Mouse (Mus musculus) hindbrain, embryonic 11.5 days (tissue): ENCODE data around the gene Metap2. TPM values are rescaled to one million over a fixed set of nuclear protein-coding genes. Genes with fewer than 3 reads are reported as not detected.

Experiments
- ATAC-seq: fragments of 200-750 bp; cut with Nextera tagmentation; 2 replicates; pipeline ENCODE4 v1.8.0; 2017; ENCODE audit warnings: mild to moderate bottlenecking, moderate TSS enrichment, moderate library complexity; ENCODE audit not compliant: low FRiP score
- DNase-seq: peaks from one replicate; pipeline ENCODE4 v3.0.0-alpha.2; 2015; ENCODE audit warnings: low spot score
- H3K27ac ChIP-seq: fragments of 300-500 bp; sonication (generic); 2 replicates; pipeline ENCODE4 v1.5.1; 2014; ENCODE audit warnings: mild to moderate bottlenecking, low read depth, low read length
- H3K27me3 ChIP-seq: fragments of 300-500 bp; sonication (generic); 2 replicates; pipeline ENCODE4 v1.6.1; 2014; ENCODE audit warnings: mild to moderate bottlenecking, low read length, moderate library complexity, mixed read lengths; ENCODE audit not compliant: control insufficient read depth, insufficient read depth
- H3K36me3 ChIP-seq: fragments of 300-500 bp; sonication (generic); 2 replicates; pipeline ENCODE4 v1.6.1; 2014; ENCODE audit warnings: mild to moderate bottlenecking, low read length, moderate library complexity, mixed read lengths; ENCODE audit not compliant: control insufficient read depth, insufficient read depth
- H3K4me1 ChIP-seq: fragments of 300-500 bp; sonication (generic); replicated peaks from 2 replicates; pipeline ENCODE4 v1.6.1; 2014; ENCODE audit warnings: low read length, mixed read lengths; ENCODE audit not compliant: control insufficient read depth, insufficient read depth
- H3K4me2 ChIP-seq: fragments of 300-500 bp; sonication (generic); replicated peaks from 2 replicates; pipeline ENCODE4 v1.6.1; 2014; ENCODE audit warnings: mild to moderate bottlenecking, low read depth, low read length
- H3K4me3 ChIP-seq: fragments of 300-500 bp; sonication (generic); 2 replicates; pipeline ENCODE4 v1.5.1; 2014; ENCODE audit warnings: low read depth, low read length
- H3K9ac ChIP-seq: fragments of 300-500 bp; sonication (generic); 2 replicates; pipeline ENCODE4 v1.6.1; 2014; ENCODE audit warnings: low read depth, low read length
- H3K9me3 ChIP-seq: fragments of 300-500 bp; sonication (generic); 2 replicates; pipeline ENCODE4 v1.6.1; 2016; ENCODE audit warnings: low read length; ENCODE audit not compliant: control insufficient read depth
- WGBS: fragments of 180-500 bp; shearing (Covaris S2); extraction: QIAGEN DNeasy Blood & Tissue Kit; methylation state at CpG from one replicate; pipeline ENCODE4 v1.1.7; 2014; 5-methylcytosine and 5-hydroxymethylcytosine counted together
- polyA plus RNA-seq: library from polyadenylated mRNA; unstranded; fragments of >200 nt; fragmentation: Nextera tagmentation; extraction: Ambion mirVana; gene quantifications from 2 replicates; pipeline ENCODE4 v1.2.1, GENCODE M21; 2014

The Metap2 gene
- polyA plus RNA-seq, 1 experiment from 2014 or later: 236 TPM

- Histone ChIP-seq H3K4me1 (peaks cover 4% of the 10 kb centered on the region), H3K4me3 (no peak overlapping the region), H3K9me3 (no peaks in the 10 kb centered on the region), H3K4me2 (no peak overlapping the region), H3K27ac (no peak overlapping the region), H3K27me3 (no peaks in the 10 kb centered on the region), H3K9ac (no peak overlapping the region), H3K36me3 (0 out of 2 replicates have a peak, but pooled peaks cover 4% of the 10 kb centered on the region)
- no peak for DNase-seq
- ATAC-seq: no peak
- 95% methylated on average over 14 of the region's 14 CpGs for WGBS
These were observed 10.9 kb downstream of the Metap2 start for GRCm38 (mm10) chr10:93885839-93886477.

- no peak overlapping the region for H3K9ac ChIP-seq
- 0 out of 2 replicates have a peak, but pooled peaks cover 4% of the 10 kb centered on the region for H3K36me3 ChIP-seq
- H3K27ac ChIP-seq: no peak overlapping the region
- no peaks in the 10 kb centered on the region for H3K27me3 ChIP-seq
- H3K9me3 ChIP-seq: no peaks in the 10 kb centered on the region
- 89% methylated on average over 8 of the region's 8 CpGs for WGBS
- no peak overlapping the region for H3K4me3 ChIP-seq
- H3K4me2 ChIP-seq: no peak overlapping the region
- H3K4me1 ChIP-seq: no peaks in the 10 kb centered on the region; the same call in 1 of the 2 replicates
- DNase-seq: no peak
- no peak for ATAC-seq
These were observed 14.0 kb downstream of the Metap2 start for GRCm38 (mm10) chr10:93882738-93883364.

GRCm38 (mm10) chr10:93881918-93882317 is 15.0 kb downstream of the Metap2 start:
- Histone ChIP-seq H3K27ac (no peak overlapping the region), H3K4me3 (no peak overlapping the region), H3K36me3 (0 out of 2 replicates have a peak, but pooled peaks cover 3% of the 10 kb centered on the region), H3K9ac (no peak overlapping the region), H3K4me1 (no peaks in the 10 kb centered on the region), H3K9me3 (no peaks in the 10 kb centered on the region), H3K4me2 (no peak overlapping the region), H3K27me3 (no peaks in the 10 kb centered on the region)
- ATAC-seq: no peak
- DNase-seq: no peak

GRCm38 (mm10) chr10:93878732-93879131 is 18.2 kb downstream of the Metap2 start:
- H3K4me2 ChIP-seq: no peak overlapping the region
- no peak overlapping the region for H3K4me3 ChIP-seq
- WGBS: 89% methylated on average over 4 of the region's 4 CpGs
- no peak for ATAC-seq
- H3K27me3 ChIP-seq: no peaks in the 10 kb centered on the region
- H3K36me3 ChIP-seq: no peaks in the 10 kb centered on the region; the same call in 1 of the 2 replicates
- H3K9me3 ChIP-seq: no peaks in the 10 kb centered on the region
- no peak overlapping the region for H3K27ac ChIP-seq
- no peaks in the 10 kb centered on the region for H3K4me1 ChIP-seq
- H3K9ac ChIP-seq: no peak overlapping the region
- no peak for DNase-seq

- H3K9ac ChIP-seq: no peak overlapping the region
- peaks cover 3% of the 10 kb centered on the region; the same call in 1 of the 2 replicates for H3K36me3 ChIP-seq
- DNase-seq (no peak), ATAC-seq (no peak)
- H3K27ac ChIP-seq: no peak overlapping the region
- no peaks in the 10 kb centered on the region for H3K27me3 ChIP-seq
- no peak overlapping the region for H3K4me2 ChIP-seq
- no peak overlapping the region for H3K4me3 ChIP-seq
- H3K4me1 ChIP-seq: no peaks in the 10 kb centered on the region
- no peaks in the 10 kb centered on the region for H3K9me3 ChIP-seq
- 94% methylated on average over 1 of the region's 1 CpGs for WGBS
These were observed 20.1 kb downstream of the Metap2 start for GRCm38 (mm10) chr10:93876772-93877171.

- H3K9me3 ChIP-seq: no peaks in the 10 kb centered on the region
- H3K4me3 ChIP-seq: no peak overlapping the region
- no peak overlapping the region for H3K9ac ChIP-seq
- no peaks in the 10 kb centered on the region for H3K4me1 ChIP-seq
- WGBS: 96% methylated on average over 4 of the region's 4 CpGs
- DNase-seq (no peak), ATAC-seq (no peak)
- H3K27ac ChIP-seq: no peak overlapping the region
- H3K36me3 ChIP-seq: 0 out of 2 replicates have a peak, but pooled peaks cover 3% of the 10 kb centered on the region
- H3K27me3 ChIP-seq: no peaks in the 10 kb centered on the region
- H3K4me2 ChIP-seq: no peak overlapping the region
These were observed 28.0 kb downstream of the Metap2 start for GRCm38 (mm10) chr10:93868886-93869285.

- Histone ChIP-seq H3K4me2 (no peak overlapping the region), H3K27ac (no peak overlapping the region), H3K27me3 (no peaks in the 10 kb centered on the region), H3K4me3 (no peak overlapping the region), H3K9me3 (no peaks in the 10 kb centered on the region), H3K9ac (no peak overlapping the region), H3K36me3 (0 out of 2 replicates have a peak, but pooled peaks cover 3% of the 10 kb centered on the region), H3K4me1 (no peaks in the 10 kb centered on the region)
- DNase-seq (no peak), ATAC-seq (no peak)
- 96% methylated on average over 7 of the region's 7 CpGs for WGBS
These were observed 28.5 kb downstream of the Metap2 start for GRCm38 (mm10) chr10:93868401-93868800.

- DNase-seq: no peak
- no peaks in the 10 kb centered on the region for H3K27me3 ChIP-seq
- no peaks in the 10 kb centered on the region for H3K4me1 ChIP-seq
- no peak overlapping the region for H3K4me2 ChIP-seq
- H3K36me3 ChIP-seq: no peaks in the 10 kb centered on the region
- H3K9me3 ChIP-seq: no peaks in the 10 kb centered on the region
- no peak for ATAC-seq
- H3K4me3 ChIP-seq: no peak overlapping the region
- no peak overlapping the region for H3K27ac ChIP-seq
- 97% methylated on average over 6 of the region's 6 CpGs for WGBS
- H3K9ac ChIP-seq: no peak overlapping the region
These were observed 40.8 kb downstream of the Metap2 start for GRCm38 (mm10) chr10:93856095-93856494.

GRCm38 (mm10) chr10:93855126-93855525 is 41.8 kb downstream of the Metap2 start:
- 96% methylated on average over 9 of the region's 9 CpGs for WGBS

More at GRCm38 (mm10) chr10:93855126-93855525, 41.8 kb downstream of the Metap2 start:
- Histone ChIP-seq H3K36me3 (no peaks in the 10 kb centered on the region), H3K27ac (no peak overlapping the region), H3K4me1 (no peaks in the 10 kb centered on the region), H3K27me3 (no peaks in the 10 kb centered on the region), H3K9me3 (no peaks in the 10 kb centered on the region), H3K4me3 (no peak overlapping the region), H3K9ac (no peak overlapping the region), H3K4me2 (no peak overlapping the region)
- DNase-seq (no peak), ATAC-seq (no peak)
